Mouse (Mus musculus): ENCODE data around the gene Cdkl3. TPM values are rescaled to one million over a fixed set of nuclear protein-coding genes. Genes with fewer than 3 reads are reported as not detected.

Gene Cdkl3
- 1.6 and 1.7 TPM in 2 replicates for polyA plus RNA-seq (2015; fragmentation: Nextera tagmentation; extraction: Ambion mirVana)

- DNase-seq: peak; percentile 94
- Histone ChIP-seq H3K9me3 (ENCODE audit: low read length) (no peaks in the 10 kb centered on the region), H3K4me1 (ENCODE audit: insufficient read depth) (peaks cover 23% of the 10 kb centered on the region), H3K36me3 (replicated peaks; ENCODE audit: insufficient read depth, low read length) (no peaks in the 10 kb centered on the region), H3K27ac (ENCODE audit: low read depth) (peak within 1 kb of the TSS; percentile 92), H3K4me2 (ENCODE audit: low read depth, low read length) (peak within 1 kb of the TSS; percentile 91), H3K27me3 (ENCODE audit: insufficient read depth, low read length) (no peaks in the 10 kb centered on the region), H3K4me3 (ENCODE audit: low read depth, low read length) (peak within 1 kb of the TSS; percentile 70), H3K9ac (replicated peaks) (peak within 1 kb of the TSS; percentile 76)
- no peak for TF ChIP-seq CTCF (IDR thresholded peaks at IDR 0.05; ENCODE audit: low read depth)
- TF ChIP-seq EP300 (IDR thresholded peaks at IDR 0.05; ENCODE audit: low read depth): peak; percentile 55; the same call in 1 of the 2 replicates
- peak; percentile 84 for ATAC-seq
- WGBS (ENCODE audit: insufficient replicate concordance): under 1% methylated on average over 51 of the region's 51 CpGs
Observed at GRCm38 (mm10) chr11:52003772-52004528, at the start of gene Cdkl3. Gene Cdkl3, plus strand, starts transcription at chr11:52004221.

- Histone ChIP-seq H3K27ac (ENCODE audit: low read depth) (no peak overlapping the region), H3K36me3 (replicated peaks; ENCODE audit: insufficient read depth, low read length) (no peaks in the 10 kb centered on the region), H3K4me2 (ENCODE audit: low read depth, low read length) (no peak overlapping the region), H3K4me3 (ENCODE audit: low read depth, low read length) (no peak overlapping the region), H3K4me1 (ENCODE audit: insufficient read depth) (no peaks in the 10 kb centered on the region), H3K9ac (replicated peaks) (no peak overlapping the region), H3K9me3 (ENCODE audit: low read length) (no peaks in the 10 kb centered on the region), H3K27me3 (ENCODE audit: insufficient read depth, low read length) (no peaks in the 10 kb centered on the region)
- WGBS (ENCODE audit: insufficient replicate concordance): 78% methylated on average over 9 of the region's 9 CpGs
- TF ChIP-seq EP300 (IDR thresholded peaks at IDR 0.05; ENCODE audit: low read depth) (no peak), CTCF (IDR thresholded peaks at IDR 0.05; ENCODE audit: low read depth) (no peak)
- ATAC-seq: no peak
- DNase-seq: no peak
Observed at GRCm38 (mm10) chr11:51956112-51956511, 47.9 kb upstream of the Cdkl3 start.

- DNase-seq (no peak), ATAC-seq (no peak)
- Histone ChIP-seq H3K4me3 (ENCODE audit: low read depth, low read length) (no peak overlapping the region), H3K36me3 (replicated peaks; ENCODE audit: insufficient read depth, low read length) (no peaks in the 10 kb centered on the region), H3K4me2 (ENCODE audit: low read depth, low read length) (no peak overlapping the region), H3K27ac (ENCODE audit: low read depth) (no peak overlapping the region), H3K27me3 (ENCODE audit: insufficient read depth, low read length) (no peaks in the 10 kb centered on the region), H3K4me1 (ENCODE audit: insufficient read depth) (no peaks in the 10 kb centered on the region), H3K9ac (replicated peaks) (no peak overlapping the region), H3K9me3 (ENCODE audit: low read length) (no peaks in the 10 kb centered on the region)
- TF ChIP-seq CTCF (IDR thresholded peaks at IDR 0.05; ENCODE audit: low read depth) (no peak), EP300 (IDR thresholded peaks at IDR 0.05; ENCODE audit: low read depth) (no peak)
- WGBS (ENCODE audit: insufficient replicate concordance): 91% methylated on average over 4 of the region's 4 CpGs
Observed at GRCm38 (mm10) chr11:51957760-51958159, 46.3 kb upstream of the Cdkl3 start.

- Histone ChIP-seq H3K9ac (replicated peaks) (no peak overlapping the region), H3K4me2 (ENCODE audit: low read depth, low read length) (no peak overlapping the region), H3K36me3 (replicated peaks; ENCODE audit: insufficient read depth, low read length) (no peaks in the 10 kb centered on the region), H3K27me3 (ENCODE audit: insufficient read depth, low read length) (no peaks in the 10 kb centered on the region), H3K9me3 (ENCODE audit: low read length) (no peaks in the 10 kb centered on the region), H3K4me1 (ENCODE audit: insufficient read depth) (no peaks in the 10 kb centered on the region), H3K4me3 (ENCODE audit: low read depth, low read length) (no peak overlapping the region), H3K27ac (ENCODE audit: low read depth) (no peak overlapping the region)
- TF ChIP-seq CTCF (IDR thresholded peaks at IDR 0.05; ENCODE audit: low read depth) (no peak), EP300 (IDR thresholded peaks at IDR 0.05; ENCODE audit: low read depth) (no peak)
- ATAC-seq (no peak), DNase-seq (no peak)
- 74% methylated on average over 5 of the region's 5 CpGs for WGBS (ENCODE audit: insufficient replicate concordance)
Observed at GRCm38 (mm10) chr11:51959511-51959910, 44.5 kb upstream of the Cdkl3 start.

GRCm38 (mm10) chr11:51960061-51960460 is 44.0 kb upstream of the Cdkl3 start:
- no peaks in the 10 kb centered on the region for H3K4me1 ChIP-seq (ENCODE audit: insufficient read depth)
- WGBS (ENCODE audit: insufficient replicate concordance): 74% methylated on average over 4 of the region's 4 CpGs
- ATAC-seq: no peak

GRCm38 (mm10) chr11:51960967-51961471 is 43.0 kb upstream of the Cdkl3 start:
- H3K4me2 ChIP-seq (ENCODE audit: low read depth, low read length): no peak overlapping the region
- no peaks in the 10 kb centered on the region for H3K36me3 ChIP-seq (replicated peaks; ENCODE audit: insufficient read depth, low read length)
- no peak overlapping the region for H3K4me3 ChIP-seq (ENCODE audit: low read depth, low read length)
- H3K4me1 ChIP-seq (ENCODE audit: insufficient read depth): no peaks in the 10 kb centered on the region
- H3K27me3 ChIP-seq (ENCODE audit: insufficient read depth, low read length): no peaks in the 10 kb centered on the region
- DNase-seq: no peak
- H3K9me3 ChIP-seq (ENCODE audit: low read length): no peaks in the 10 kb centered on the region
- no peak overlapping the region for H3K27ac ChIP-seq (ENCODE audit: low read depth)
- TF ChIP-seq EP300 (IDR thresholded peaks at IDR 0.05; ENCODE audit: low read depth): no peak
- TF ChIP-seq CTCF (IDR thresholded peaks at IDR 0.05; ENCODE audit: low read depth): peak; percentile 37
- no peak for ATAC-seq
- H3K9ac ChIP-seq (replicated peaks): no peak overlapping the region
- 62% methylated on average over 11 of the region's 11 CpGs for WGBS (ENCODE audit: insufficient replicate concordance)

More at GRCm38 (mm10) chr11:51960061-51960460, 44.0 kb upstream of the Cdkl3 start:
- Histone ChIP-seq H3K9ac (replicated peaks) (no peak overlapping the region), H3K4me2 (ENCODE audit: low read depth, low read length) (no peak overlapping the region), H3K27ac (ENCODE audit: low read depth) (no peak overlapping the region), H3K4me3 (ENCODE audit: low read depth, low read length) (no peak overlapping the region), H3K36me3 (replicated peaks; ENCODE audit: insufficient read depth, low read length) (no peaks in the 10 kb centered on the region), H3K27me3 (ENCODE audit: insufficient read depth, low read length) (no peaks in the 10 kb centered on the region), H3K9me3 (ENCODE audit: low read length) (no peaks in the 10 kb centered on the region)
- TF ChIP-seq EP300 (IDR thresholded peaks at IDR 0.05; ENCODE audit: low read depth) (no peak), CTCF (IDR thresholded peaks at IDR 0.05; ENCODE audit: low read depth) (no peak)
- DNase-seq: no peak
